Mouse (Mus musculus): ENCODE measurements at regions not wholly inside any gene's neighbourhood (a gene's known extent, or its start where the extent isn't known, plus 50 kb on each side); places are given as distances from the start of the nearest gene placed in this dataset.

DNA sequence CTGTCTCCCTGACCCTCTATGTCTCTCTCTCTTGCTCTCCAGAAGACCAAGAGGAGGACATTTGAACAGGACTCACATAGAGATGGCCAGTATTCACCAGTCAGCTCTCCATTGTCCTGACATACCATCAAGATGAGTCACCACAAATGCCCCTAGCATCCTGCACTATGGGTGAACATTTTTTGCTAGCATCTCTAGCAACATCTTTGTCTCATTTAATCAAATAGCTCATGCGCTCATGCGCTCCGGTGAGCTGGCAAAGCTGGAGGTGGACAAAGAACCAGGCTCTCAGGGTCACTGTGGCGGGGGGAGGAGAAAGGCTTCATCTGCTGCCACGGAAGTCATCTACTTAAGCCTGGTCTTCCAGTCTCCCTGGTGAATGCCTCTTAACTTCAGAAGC, 62.0 kb upstream of the Fzd10 start:
- TF ChIP-seq POLR2A (IDR thresholded peaks at IDR 0.05; ENCODE audit: low read depth, low read length) (no peak), CTCF (IDR thresholded peaks at IDR 0.05; ENCODE audit: extremely low read depth, insufficient read depth, insufficient read length, insufficient replicate concordance) (no peak)

Data from spleen, adult 2 months (tissue).